Mouse (Mus musculus): ENCODE results near the gene Inafm2. TPM values are rescaled to one million over a fixed set of nuclear protein-coding genes. Genes with fewer than 3 reads are reported as not detected.

Gene Inafm2
- total RNA-seq, 2 experiments from 2014 or later, result 3.8 to 4.9 TPM

DNA sequence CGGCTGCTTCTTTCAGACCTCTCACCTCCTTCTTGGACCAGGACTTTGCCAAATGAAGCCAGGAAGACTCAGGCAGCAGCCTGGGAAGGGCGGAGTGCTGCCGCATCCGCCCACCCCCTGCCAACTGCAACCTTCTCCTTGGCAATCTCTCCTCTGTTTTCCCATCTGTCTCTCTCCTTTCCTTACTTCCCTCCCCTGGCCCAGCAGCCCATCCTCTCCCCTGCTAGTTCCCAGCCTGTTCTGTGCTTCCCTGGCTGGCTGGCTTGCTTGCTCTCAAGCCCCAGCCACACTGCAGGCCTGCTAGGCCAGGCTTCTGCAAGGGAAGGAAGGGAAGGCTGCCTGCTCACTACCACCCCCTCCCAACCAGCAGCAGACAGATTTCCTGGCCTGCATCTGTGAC, 30.3 kb downstream of the Inafm2 start:
- intact Hi-C loops (cut with DNase I), result loop anchor here (1.0 to 5.0 kb wide), 2 partner anchors 40 to 74 kb away; partner anchors contain the start of gene Ankrd63
- DNase-seq, result no peak

DNA sequence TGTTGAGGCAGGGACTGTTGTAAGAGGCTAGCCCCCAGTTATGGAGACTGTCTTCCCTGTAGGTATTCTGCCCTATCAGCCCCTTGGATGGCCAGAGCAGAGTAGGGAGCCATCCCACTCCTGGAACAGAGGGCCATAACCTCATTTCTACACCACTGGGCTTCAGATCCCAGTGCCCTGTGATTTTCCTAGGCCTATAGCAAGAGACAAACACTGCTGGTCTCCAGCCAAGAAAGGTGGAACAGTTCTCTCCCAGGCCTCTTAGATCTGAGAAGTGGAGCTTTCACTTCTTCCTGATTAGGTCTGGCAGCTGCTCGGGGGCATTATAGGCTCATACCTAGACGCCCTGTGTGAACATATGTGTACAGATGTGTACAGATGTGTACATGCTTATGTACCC, 30.7 kb downstream of the Inafm2 start:
- intact Hi-C loops (cut with DNase I), result loop anchor here (5.0 kb wide), 1 partner anchor 74 kb away; the partner anchor contains the start of gene Ankrd63
- DNase-seq, result no peak

DNA sequence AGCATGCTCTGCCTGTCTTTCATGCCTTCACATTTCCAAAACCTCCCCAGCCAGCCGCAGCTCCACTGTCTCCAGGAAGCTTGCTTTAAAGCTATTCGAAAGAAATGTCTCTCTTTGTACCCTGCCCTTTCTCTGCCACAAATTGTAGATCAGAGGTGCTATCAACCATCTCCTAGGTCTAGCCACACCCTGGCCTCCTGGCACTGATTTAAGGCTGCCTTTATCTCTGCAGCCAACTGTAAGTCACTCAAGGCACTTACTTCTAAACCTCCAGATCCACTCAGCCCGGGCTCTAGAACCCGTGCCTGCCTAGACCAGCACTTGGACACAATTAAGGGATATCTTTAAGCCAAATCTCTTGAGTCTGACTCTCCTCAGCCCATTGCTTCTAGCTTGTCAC, 32.9 kb downstream of the Inafm2 start:
- intact Hi-C loops (cut with DNase I), result loop anchor here (5.0 kb wide), 1 partner anchor 76 kb away; the partner anchor contains the start of gene Ankrd63

DNA sequence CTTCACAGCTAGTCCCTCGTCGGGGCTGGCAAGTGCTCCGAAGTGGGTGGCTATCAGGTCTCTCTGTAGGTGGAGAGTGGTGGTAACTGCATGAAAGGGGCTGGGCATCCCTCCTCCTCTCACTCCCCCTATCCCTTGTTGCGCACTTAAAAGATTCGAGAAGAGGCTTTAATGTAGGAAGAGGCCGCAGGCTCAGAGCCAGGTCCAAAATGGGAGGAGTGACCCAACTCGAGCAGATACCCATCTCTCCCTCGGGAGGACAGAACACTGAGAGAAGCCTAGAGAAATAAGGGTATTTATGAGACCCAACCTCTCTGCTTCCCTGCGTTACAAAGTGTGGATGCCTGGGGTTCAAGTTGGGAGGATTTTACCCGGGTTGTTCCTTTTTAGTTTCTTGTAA, 33.5 kb downstream of the Inafm2 start:
- intact Hi-C loops (cut with DNase I), result loop anchor here (5.0 kb wide), 1 partner anchor 77 kb away; the partner anchor contains the start of gene Ankrd63
- no peak for DNase-seq

More for the DNA sequence above, 32.9 kb downstream of the Inafm2 start:
- no peak for DNase-seq

DNA sequence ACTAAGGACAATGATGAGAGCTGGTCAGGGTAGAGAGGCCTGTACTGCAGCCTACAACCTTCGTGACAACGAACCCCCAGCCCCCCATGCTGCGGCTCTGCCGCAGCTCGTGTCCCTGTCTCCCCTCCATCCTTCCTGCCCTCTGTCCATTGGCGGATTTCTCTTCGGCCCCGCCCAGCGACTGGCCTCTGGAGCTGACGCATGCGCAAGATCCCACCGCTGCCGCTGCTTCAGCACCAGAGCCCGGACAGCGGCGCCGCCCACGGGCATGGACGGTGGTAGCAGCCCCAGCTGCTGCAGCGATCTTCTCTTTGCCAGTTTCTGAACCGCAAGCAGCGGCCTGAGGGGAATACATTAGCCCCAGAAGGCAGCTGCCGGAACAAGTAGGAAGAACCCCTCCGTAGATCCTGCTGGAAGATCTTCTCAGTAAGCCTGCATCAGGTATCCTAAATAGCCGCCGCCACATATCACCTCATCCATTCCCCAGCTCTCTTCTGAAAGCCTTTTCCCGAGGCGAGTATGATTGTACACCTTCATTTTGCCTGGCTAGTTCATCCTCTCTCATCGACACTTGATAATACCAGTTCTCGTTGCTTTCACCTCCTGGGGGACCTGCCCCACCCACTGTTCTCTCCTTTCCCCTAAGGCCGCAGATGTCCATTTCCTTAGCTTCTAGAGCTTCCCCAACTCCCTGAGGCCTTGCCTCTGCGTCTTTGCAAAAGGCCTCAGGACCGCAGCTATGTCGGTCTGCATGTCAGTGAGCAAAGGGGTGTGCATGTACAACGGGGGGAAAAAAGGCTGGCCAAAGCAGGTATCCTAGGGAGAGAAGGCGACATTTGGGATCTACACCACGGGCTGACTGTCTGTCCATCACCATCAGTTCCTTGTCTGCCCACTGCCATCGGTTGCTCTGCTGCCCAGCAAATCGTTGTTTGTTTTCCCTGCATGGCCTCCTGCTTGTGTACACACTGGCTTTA, 34.2 kb downstream of the Inafm2 start, which contains the start of gene Disp2:
Disp2 (plus strand) TSS at position 216 of the 977 bp plus-strand sequence.
- intact Hi-C loops (cut with DNase I), result loop anchor here (5.0 kb wide), 1 partner anchor 77 kb away; the partner anchor contains the start of gene Ankrd63
- peak; percentile 85 to 86 for DNase-seq

DNA sequence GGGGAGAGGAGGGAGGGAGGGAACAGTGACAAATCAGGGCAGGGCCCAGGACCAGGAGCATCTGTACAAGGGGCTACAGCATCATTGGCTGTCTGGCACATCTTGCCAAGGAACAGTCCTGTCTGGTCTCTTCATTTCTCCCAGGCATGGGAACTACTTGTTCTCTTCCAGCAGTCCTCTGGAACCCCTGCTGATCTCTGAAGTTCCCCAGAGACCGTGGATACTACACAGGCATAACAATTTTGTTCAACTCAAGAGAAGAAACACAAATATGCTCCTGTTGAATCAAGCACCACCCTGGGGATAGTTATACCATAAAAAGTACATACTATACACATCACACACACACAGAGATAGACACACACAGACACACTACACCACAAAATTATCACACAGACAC, 35.6 kb downstream of the Inafm2 start:
- DNase-seq, result no peak
- intact Hi-C loops (cut with DNase I), result no loop called here

DNA sequence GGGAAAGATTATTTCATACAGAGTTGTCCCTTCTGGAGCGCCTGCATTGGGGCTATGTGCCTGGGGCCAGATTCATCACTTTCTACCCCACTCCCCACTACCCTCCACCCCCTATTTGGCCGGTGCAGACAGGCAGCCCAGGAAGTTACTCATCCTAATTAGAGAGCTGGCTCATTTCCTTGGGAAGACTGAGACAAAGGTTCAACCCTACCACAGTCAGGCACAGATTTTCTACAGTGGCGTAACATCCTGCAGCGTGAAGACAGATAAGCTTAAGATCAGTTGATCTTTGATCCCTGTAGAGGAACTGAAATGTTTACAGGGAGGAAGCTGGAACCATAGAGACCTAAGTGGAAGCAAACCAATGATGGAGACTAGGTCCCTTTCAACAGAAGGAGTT, 36.7 kb downstream of the Inafm2 start:
- intact Hi-C loops (cut with DNase I), result no loop called here
- DNase-seq, result no peak

DNA sequence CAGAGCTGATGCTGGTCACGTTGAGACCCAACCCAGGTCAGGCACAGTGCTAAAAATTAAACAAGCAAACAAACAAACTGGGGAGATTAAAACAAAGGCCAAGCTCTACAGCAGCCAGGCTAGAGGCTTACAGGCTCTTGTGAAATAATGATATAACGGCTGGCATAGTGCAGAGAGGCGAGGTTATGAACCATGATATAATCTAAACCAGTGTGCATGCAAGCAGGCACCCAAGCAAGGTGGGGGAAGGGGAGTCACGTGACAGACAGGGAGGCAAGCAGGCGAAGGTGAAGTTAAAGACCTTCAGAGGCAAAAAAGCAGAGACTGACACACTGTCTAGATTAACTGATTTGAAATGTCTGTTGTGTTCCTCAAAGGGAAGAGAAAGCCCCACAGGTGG, 37.5 kb downstream of the Inafm2 start:
- intact Hi-C loops (cut with DNase I), result no loop called here
- no peak for DNase-seq

DNA sequence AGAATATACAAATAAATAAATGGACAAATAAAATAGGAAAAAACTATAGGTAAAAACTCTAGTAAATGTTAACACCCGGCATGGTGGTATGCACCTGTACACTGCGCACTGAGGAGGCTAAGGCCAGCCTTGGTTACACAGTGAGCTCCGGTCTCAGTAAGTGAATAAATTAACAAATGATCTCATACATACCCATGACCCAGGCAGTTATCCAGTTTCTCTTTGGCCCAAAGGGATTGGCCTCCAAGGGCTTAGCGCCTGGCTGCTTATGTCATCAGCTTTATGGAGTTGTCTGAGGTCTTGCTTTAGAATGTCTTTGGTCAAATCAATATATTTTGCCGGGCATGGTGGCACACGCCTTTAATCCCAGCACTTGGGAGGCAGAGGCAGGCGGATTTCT, 38.1 kb downstream of the Inafm2 start:
- no peak for DNase-seq
- intact Hi-C loops (cut with DNase I), result no loop called here

DNA sequence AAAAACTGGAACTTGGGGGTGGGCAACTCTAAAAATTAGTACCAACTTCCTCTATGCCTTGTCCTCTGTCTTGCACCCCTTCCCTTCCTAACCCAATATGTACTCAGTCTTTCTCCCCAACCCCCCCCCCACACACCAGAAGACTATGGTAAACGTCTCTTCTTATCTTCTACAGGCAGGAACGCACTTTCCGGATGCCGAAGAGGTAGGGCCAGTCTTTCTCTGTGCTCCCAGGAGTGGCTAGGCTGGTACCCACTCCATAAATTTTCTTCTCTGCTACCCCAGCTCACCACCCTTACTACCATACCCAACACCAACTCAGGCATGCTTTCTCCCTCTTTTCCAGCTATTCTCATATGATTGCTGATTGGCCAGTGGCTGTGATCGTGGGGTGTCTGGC, 41.0 kb downstream of the Inafm2 start:
- intact Hi-C loops (cut with DNase I), result no loop called here
- DNase-seq, result no peak

DNA sequence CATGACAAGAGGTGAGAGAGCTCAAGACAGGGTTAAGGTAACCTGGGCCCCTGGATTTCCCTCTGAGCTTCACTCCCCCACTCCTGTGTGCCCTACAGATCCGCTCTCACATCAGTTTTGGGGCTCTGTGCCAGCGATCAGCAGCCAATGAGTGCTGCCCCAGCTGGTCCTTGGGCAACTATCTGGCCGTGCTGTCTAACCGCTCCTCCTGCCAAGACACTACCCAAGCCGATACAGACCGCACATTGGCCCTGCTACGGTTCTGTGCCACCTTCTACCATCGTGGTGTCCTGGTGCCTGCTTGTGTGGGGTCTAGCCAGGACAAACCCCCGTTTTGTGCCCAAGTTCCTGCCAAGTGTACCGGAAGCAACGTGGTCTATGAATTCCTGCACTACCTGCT, 43.9 kb downstream of the Inafm2 start:
- intact Hi-C loops (cut with DNase I), result no loop called here
- peak in 1 of 2 experiments; percentile 45 for DNase-seq

DNA sequence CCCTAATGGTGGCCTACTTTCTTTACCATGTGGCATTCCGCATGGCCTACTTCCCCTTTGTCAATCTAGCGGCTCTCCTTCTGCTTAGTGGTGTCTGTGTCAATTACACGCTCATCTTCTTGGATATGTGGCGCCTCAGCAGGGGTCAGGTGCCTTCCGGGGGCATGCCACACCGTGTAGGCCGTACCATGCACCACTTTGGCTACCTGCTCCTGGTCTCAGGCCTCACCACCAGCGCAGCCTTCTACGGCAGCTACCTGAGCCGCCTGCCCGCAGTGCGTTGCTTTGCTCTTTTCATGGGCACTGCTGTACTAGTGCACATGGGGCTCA, 44.6 kb downstream of the Inafm2 start:
- no peak for DNase-seq
- intact Hi-C loops (cut with DNase I), result loop anchor here (5.0 kb wide), 1 partner anchor 92 kb away; no protein-coding TSS in a partner anchor

DNA sequence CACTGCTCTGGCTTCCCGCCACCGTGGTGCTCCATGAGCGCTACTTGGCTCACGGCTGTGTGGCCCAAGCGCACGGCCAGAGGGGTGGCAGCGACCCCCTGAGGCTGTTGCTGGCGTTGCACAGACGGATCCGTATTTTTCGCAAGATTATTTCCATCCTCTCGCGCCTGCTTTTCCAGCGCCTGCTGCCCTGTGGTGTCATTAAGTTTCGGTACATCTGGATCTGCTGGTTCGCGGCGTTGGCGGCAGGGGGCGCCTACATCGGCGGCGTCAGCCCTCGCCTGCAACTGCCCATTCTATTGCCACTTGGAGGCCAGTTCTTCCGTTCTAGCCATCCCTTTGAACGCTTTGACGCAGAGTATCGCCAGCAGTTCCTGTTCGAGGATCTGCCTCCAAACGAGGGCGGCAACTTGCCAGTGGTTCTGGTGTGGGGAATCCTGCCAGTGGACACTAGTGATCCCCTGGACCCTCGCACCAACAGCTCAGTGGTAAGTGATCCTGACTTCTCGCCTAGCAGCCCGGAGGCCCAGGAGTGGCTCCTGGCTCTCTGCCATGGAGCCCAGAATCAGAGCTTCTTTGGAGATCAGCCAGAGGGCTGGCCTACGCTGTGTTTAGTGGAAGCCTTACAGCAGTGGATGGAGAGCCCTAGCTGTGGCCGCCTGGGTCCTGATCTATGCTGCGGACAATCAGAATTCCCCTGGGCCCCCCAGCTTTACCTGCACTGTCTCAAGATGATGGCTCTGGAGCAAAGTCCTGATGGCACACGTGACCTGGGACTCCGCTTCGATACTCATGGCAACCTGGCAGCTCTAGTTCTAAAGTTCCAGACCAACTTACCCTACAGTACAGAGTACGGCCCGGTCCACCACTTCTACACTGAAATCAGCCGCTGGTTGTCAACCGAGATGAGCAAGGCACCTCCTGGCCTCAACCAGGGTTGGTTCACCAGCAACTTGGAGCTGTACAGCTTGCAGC, 45.3 kb downstream of the Inafm2 start:
- DNase-seq, result peak; percentile 51 to 54
- intact Hi-C loops (cut with DNase I), result loop anchor here (5.0 kb wide), 1 partner anchor 91 kb away; no protein-coding TSS in a partner anchor

DNA sequence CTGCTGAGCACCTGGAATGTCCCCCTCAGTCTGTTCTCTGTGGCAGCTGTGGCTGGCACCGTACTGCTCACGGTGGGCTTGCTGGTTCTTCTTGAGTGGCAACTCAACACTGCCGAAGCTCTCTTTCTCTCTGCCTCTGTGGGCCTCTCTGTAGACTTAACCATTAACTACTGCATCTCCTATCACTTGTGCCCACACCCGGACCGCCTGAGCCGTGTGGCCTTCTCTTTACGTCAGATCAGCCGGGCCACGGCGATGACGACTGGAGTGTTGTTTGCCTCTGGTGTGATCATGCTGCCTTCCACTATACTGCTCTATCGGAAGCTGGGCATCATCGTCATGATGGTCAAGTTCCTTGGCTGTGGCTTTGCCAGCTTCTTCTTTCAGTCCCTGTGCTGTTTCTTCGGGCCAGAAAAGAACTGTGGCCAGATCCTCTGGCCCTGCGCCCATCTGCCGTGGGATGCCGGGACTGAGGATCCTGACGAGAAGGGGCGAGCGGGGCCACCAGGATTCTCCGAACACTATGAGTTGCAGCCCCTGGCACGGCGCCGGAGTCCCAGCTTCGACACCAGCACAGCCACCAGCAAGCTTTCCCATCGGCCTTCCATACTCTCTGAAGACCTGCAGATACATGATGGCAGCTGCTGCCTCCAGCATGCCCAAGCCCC, 46.2 kb downstream of the Inafm2 start:
- no peak for DNase-seq
- intact Hi-C loops (cut with DNase I), result loop anchor here (5.0 kb wide), 1 partner anchor 91 kb away; no protein-coding TSS in a partner anchor

DNA sequence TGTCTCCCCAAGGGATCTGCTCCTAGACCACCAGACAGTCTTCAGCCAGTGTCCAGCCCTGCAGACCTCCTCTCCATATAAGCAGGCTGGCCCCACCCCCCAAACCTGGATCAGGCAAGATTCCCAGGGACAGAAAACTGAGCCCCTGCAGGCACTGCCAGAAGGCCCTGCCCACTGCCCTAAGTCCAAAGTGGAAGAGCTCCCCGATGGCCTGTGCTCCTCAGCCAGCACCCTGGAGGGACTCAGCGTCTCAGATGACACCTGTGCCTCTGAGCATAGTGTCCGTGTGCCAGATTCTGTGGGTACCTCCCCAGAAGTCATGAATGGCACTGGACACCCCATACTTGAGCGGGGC, 46.7 kb downstream of the Inafm2 start:
- intact Hi-C loops (cut with DNase I), result loop anchor here (5.0 kb wide), 1 partner anchor 90 kb away; no protein-coding TSS in a partner anchor
- DNase-seq, result no peak

DNA sequence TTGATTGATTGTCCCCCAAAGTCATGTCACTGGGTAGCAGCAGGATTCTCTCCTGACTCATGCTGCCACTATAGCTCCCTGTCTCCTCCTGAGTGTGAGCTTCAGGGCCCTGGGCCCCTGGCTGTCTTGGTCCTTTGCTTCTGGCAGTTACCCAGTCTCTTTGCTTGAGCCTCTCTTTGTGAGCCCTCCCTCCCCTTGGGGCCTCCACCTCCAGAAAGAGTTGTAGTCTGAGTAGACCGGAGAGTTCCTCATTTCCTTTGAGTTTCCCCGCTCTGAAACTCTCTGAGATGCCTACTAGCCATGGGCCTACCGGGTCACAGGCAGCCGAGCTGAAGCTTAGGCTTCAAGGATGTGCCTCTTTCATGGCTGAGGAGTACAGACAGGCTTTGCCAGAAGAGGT, 48.1 kb downstream of the Inafm2 start:
- intact Hi-C loops (cut with DNase I), result loop anchor here (5.0 kb wide), 1 partner anchor 89 kb away; no protein-coding TSS in a partner anchor
- no peak for DNase-seq
